Mouse (Mus musculus): ENCODE results near the gene Mtcl1. TPM values are rescaled to one million over a fixed set of nuclear protein-coding genes. Genes with fewer than 3 reads are reported as not detected.

Gene Mtcl1
- polyA plus RNA-seq, 1 experiment from 2014 or later = 0.75 TPM

DNA sequence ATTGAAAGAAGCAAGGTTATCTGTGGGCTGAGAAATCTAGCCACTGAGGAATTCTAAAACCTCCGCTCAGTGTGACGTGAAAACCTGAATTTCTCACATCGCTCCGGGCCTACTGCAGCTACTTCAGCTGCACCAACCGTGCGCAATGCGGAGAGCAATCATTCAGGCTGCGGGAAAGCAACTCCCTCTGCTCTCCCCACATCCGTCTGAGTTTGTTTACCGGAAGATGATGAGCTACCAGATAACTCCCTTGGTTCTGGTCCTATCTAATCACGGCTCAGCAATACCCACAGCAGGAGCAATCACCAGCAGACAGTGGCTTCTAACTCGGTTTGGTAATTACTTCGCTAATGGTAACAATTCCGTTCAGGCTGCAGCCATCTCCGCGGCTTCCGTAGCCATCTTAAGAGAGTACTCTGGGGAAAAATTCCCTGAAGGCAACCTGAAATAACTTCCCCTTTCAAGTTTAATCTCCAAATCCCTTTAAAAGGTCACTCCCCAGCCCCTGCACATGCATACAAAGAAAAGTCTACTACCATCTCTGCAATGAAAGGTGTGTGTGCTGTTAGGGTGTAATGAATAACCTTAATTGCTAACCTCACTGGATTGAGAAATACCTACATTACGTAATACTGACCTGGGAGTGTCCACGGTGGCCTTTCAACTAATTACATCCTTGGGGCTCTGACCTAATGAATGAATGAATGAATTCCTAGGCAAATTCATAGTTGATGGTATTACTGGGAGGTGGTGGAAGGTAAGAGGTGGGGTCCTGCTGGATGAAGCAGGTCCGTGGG, 96.5 kb downstream of the Mtcl1 start:
- H3K9me3 ChIP-seq (replicated peaks) = no peaks in the 10 kb centered on the region
- no peaks in the 10 kb centered on the region for H3K36me3 ChIP-seq
- H3K9ac ChIP-seq = no peak overlapping the region
- peak; percentile 42 for ATAC-seq
- H3K4me1 ChIP-seq = peaks cover 13% of the 10 kb centered on the region; the same call in 1 of the 2 replicates
- peak overlapping the region; percentile 30; the same call in 1 of the 2 replicates for H3K4me2 ChIP-seq
- peaks cover 9% of the 10 kb centered on the region; the same call in 1 of the 2 replicates for H3K27me3 ChIP-seq (replicated peaks)
- no peak overlapping the region for H3K27ac ChIP-seq
- 13% methylated on average over 20 of the region's 20 CpGs for WGBS (ENCODE audit: insufficient replicate concordance)
- H3K4me3 ChIP-seq = no peak overlapping the region

DNA sequence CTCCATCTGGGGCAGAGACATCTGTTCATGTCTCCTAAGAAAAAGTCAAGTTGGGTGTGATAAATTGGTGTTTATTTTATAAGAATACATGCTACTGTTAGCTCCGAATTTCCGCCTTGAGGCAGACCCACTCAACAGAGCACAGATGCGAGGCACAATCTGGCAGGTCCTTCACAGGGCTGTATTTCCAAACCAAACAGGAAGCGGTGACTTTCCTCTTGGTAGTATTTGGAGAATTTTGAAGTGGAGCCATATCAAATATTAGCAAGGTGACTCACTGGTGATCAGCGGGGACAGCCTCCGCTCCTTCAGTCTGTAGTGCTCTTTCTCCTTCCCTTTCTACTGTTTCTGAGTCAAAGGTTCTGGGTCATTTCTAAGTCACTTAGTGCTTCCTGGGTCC, 97.3 kb downstream of the Mtcl1 start:
- Histone ChIP-seq H3K9me3 (replicated peaks) (no peaks in the 10 kb centered on the region), H3K4me1 (peaks cover 11% of the 10 kb centered on the region; the same call in 1 of the 2 replicates), H3K36me3 (no peaks in the 10 kb centered on the region), H3K4me2 (no peak overlapping the region), H3K4me3 (no peak overlapping the region), H3K27me3 (replicated peaks) (peaks cover 9% of the 10 kb centered on the region; the same call in 1 of the 2 replicates), H3K9ac (no peak overlapping the region), H3K27ac (no peak overlapping the region)
- whole genome bisulfite sequencing (ENCODE audit: insufficient replicate concordance) = 60% methylated on average over 6 of the region's 6 CpGs
- ATAC-seq = no peak

GRCm38 (mm10) chr17:66350689-66351088, 98.9 kb downstream of the Mtcl1 start:
- no peak for ATAC-seq
- WGBS (ENCODE audit: insufficient replicate concordance) = 76% methylated on average over 11 of the region's 11 CpGs

GRCm38 (mm10) chr17:66350127-66350526, 99.4 kb downstream of the Mtcl1 start:
- H3K27ac ChIP-seq = no peak overlapping the region
- no peaks in the 10 kb centered on the region for H3K36me3 ChIP-seq
- H3K4me3 ChIP-seq = no peak overlapping the region
- no peak for ATAC-seq
- peaks cover 9% of the 10 kb centered on the region; the same call in 1 of the 2 replicates for H3K27me3 ChIP-seq (replicated peaks)
- no peak overlapping the region for H3K9ac ChIP-seq
- no peak overlapping the region for H3K4me2 ChIP-seq
- H3K9me3 ChIP-seq (replicated peaks) = no peaks in the 10 kb centered on the region
- WGBS (ENCODE audit: insufficient replicate concordance) = 80% methylated on average over 15 of the region's 15 CpGs
- H3K4me1 ChIP-seq = peaks cover 11% of the 10 kb centered on the region; the same call in 1 of the 2 replicates

More at GRCm38 (mm10) chr17:66350689-66351088, 98.9 kb downstream of the Mtcl1 start:
- Histone ChIP-seq H3K36me3 (no peaks in the 10 kb centered on the region), H3K4me3 (no peak overlapping the region), H3K27me3 (replicated peaks) (peaks cover 9% of the 10 kb centered on the region; the same call in 1 of the 2 replicates), H3K27ac (no peak overlapping the region), H3K9ac (no peak overlapping the region), H3K4me1 (peaks cover 11% of the 10 kb centered on the region; the same call in 1 of the 2 replicates), H3K4me2 (no peak overlapping the region), H3K9me3 (replicated peaks) (no peaks in the 10 kb centered on the region)

DNA sequence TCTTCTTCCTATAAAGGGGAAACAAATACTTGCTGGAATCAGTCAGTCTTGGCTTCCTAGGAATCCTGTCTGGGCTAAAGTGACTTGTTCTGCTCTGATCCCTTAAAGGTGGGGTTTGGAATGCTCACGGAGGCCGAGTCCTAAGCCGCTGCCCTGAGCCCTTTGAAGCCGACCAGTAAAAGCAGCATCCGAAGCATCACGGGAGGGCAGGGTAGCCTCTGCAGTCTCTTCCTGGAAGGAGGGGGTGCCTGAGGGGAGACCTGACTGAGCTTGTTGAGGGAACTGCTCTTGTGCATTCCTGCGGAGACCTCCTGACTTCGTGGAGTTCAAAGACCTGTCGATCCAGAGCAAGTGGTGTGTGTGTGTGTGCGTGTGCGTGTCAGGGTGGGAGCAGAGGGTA, 103.2 kb downstream of the Mtcl1 start:
- Histone ChIP-seq H3K36me3 (no peaks in the 10 kb centered on the region), H3K4me2 (no peak overlapping the region), H3K4me1 (no peaks in the 10 kb centered on the region), H3K9me3 (replicated peaks) (no peaks in the 10 kb centered on the region), H3K4me3 (no peak overlapping the region), H3K27ac (no peak overlapping the region), H3K27me3 (replicated peaks) (no peaks in the 10 kb centered on the region), H3K9ac (no peak overlapping the region)
- WGBS (ENCODE audit: insufficient replicate concordance) = 78% methylated on average over 11 of the region's 11 CpGs
- ATAC-seq = no peak

GRCm38 (mm10) chr17:66345680-66346079, 103.9 kb downstream of the Mtcl1 start:
- no peak overlapping the region for H3K9ac ChIP-seq
- H3K4me3 ChIP-seq = no peak overlapping the region
- H3K4me2 ChIP-seq = no peak overlapping the region
- H3K27ac ChIP-seq = no peak overlapping the region
- no peaks in the 10 kb centered on the region for H3K36me3 ChIP-seq
- WGBS (ENCODE audit: insufficient replicate concordance) = 77% methylated on average over 15 of the region's 15 CpGs
- no peaks in the 10 kb centered on the region for H3K9me3 ChIP-seq (replicated peaks)
- H3K4me1 ChIP-seq = no peaks in the 10 kb centered on the region
- ATAC-seq = no peak
- no peaks in the 10 kb centered on the region for H3K27me3 ChIP-seq (replicated peaks)

DNA sequence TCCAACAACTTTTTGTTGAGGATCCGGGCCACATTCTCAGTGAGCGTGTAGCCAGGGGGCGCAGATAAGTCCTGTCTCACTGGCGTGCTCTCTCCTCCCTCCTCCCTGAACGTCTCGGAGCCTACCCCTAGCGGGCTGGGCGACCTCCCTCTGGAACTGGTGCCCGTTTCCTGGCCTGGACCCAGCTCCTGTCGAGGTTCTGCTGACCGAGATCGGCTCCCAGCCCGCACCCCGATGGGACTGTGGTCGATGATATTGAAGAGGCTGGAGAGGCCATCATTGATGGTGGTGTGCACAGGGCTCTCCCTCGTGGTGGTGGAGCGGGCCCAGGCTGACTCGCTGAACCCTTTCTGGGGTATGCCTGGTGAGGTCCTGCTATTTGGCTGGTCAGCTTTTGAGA, 106.6 kb downstream of the Mtcl1 start:
- Histone ChIP-seq H3K4me1 (no peaks in the 10 kb centered on the region), H3K9ac (no peak overlapping the region), H3K9me3 (replicated peaks) (no peaks in the 10 kb centered on the region), H3K27me3 (replicated peaks) (no peaks in the 10 kb centered on the region), H3K36me3 (no peaks in the 10 kb centered on the region), H3K4me3 (no peak overlapping the region), H3K4me2 (no peak overlapping the region), H3K27ac (no peak overlapping the region)
- no peak for ATAC-seq
- 87% methylated on average over 18 of the region's 18 CpGs for WGBS (ENCODE audit: insufficient replicate concordance)

DNA sequence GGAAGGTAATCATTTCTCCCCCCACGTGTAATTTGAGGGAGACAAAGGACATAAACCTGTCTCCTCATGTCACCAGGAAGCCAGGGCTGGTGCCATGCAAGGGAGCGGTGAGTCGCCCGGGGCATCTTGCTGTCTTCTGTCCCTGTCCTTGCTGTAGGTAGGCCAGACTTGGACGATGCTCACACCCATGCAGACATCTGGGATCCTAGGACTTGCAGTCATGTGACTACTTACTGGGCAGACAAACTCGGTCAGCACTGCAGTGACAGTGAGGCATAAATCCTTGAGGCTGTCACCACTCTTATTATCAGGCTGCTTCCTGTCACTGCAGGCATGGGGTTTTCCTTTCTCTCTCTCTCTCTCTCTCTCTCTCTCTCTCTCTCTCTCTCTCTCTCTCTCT, 107.9 kb downstream of the Mtcl1 start:
- WGBS (ENCODE audit: insufficient replicate concordance) = 68% methylated on average over 6 of the region's 6 CpGs
- no peak overlapping the region for H3K4me3 ChIP-seq
- no peak overlapping the region for H3K4me2 ChIP-seq
- H3K9ac ChIP-seq = no peak overlapping the region
- H3K36me3 ChIP-seq = no peaks in the 10 kb centered on the region
- no peak overlapping the region for H3K27ac ChIP-seq
- no peaks in the 10 kb centered on the region for H3K4me1 ChIP-seq
- no peak for ATAC-seq
- H3K27me3 ChIP-seq (replicated peaks) = no peaks in the 10 kb centered on the region
- H3K9me3 ChIP-seq (replicated peaks) = no peaks in the 10 kb centered on the region

- no peak overlapping the region for H3K4me3 ChIP-seq
- ATAC-seq = no peak
- H3K9me3 ChIP-seq (replicated peaks) = no peaks in the 10 kb centered on the region
- no peaks in the 10 kb centered on the region for H3K4me1 ChIP-seq
- no peak overlapping the region for H3K27ac ChIP-seq
- no peak overlapping the region for H3K9ac ChIP-seq
- no peaks in the 10 kb centered on the region for H3K27me3 ChIP-seq (replicated peaks)
- H3K36me3 ChIP-seq = no peaks in the 10 kb centered on the region
- WGBS (ENCODE audit: insufficient replicate concordance) = 53% methylated on average over 12 of the region's 12 CpGs
- no peak overlapping the region for H3K4me2 ChIP-seq
These were observed 108.8 kb downstream of the Mtcl1 start for GRCm38 (mm10) chr17:66340798-66341197.

- Histone ChIP-seq H3K9ac (no peak overlapping the region), H3K4me1 (no peaks in the 10 kb centered on the region), H3K9me3 (replicated peaks) (no peaks in the 10 kb centered on the region), H3K27ac (no peak overlapping the region), H3K4me3 (no peak overlapping the region), H3K27me3 (replicated peaks) (no peaks in the 10 kb centered on the region), H3K36me3 (no peaks in the 10 kb centered on the region), H3K4me2 (no peak overlapping the region)
- no peak for ATAC-seq
- WGBS (ENCODE audit: insufficient replicate concordance) = 81% methylated on average over 13 of the region's 13 CpGs
These were observed 111.6 kb downstream of the Mtcl1 start for GRCm38 (mm10) chr17:66337929-66338328.

DNA sequence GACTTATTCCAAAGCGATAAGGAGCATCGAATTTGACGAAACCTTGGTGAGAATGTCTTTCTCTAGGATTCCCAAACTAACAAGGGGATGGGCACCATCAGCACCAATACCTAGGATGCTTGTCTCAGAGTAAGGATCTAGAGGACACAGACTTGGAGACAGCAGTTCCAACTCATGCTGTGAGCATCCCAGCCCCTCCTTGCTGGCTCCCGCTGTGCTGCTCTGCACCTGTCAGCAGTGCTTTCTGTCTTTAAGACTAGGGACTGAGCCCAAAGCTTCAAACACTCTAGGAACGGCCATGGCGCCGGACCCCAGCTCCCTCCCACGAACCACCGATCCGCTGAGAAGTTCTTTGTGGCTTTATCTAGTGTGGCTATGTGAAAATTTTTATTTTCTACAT, 114.0 kb downstream of the Mtcl1 start:
- no peaks in the 10 kb centered on the region for H3K9me3 ChIP-seq (replicated peaks)
- ATAC-seq = no peak
- no peaks in the 10 kb centered on the region for H3K4me1 ChIP-seq
- H3K4me2 ChIP-seq = no peak overlapping the region
- WGBS (ENCODE audit: insufficient replicate concordance) = 82% methylated on average over 10 of the region's 10 CpGs
- H3K9ac ChIP-seq = no peak overlapping the region
- H3K27ac ChIP-seq = no peak overlapping the region
- no peak overlapping the region for H3K4me3 ChIP-seq
- H3K27me3 ChIP-seq (replicated peaks) = no peaks in the 10 kb centered on the region
- no peaks in the 10 kb centered on the region for H3K36me3 ChIP-seq

DNA sequence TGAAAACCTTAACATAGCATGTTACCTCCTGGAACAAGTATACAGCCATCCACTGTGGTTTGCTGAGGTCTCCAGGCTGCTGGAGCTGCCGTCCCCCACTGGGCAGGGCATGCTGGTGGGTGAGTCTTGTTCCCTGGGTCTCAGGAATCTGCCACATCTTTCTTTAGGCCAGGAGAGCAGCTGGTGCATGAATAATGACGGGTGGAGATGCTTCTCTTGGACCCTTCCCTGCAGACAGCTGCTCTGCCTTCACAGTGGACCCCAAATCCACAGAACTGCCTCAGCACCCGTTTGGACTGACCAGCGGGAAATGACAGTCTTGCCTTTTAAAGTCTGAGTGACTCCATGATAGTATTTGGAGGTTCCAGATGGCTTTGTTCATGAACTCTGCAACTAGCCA, 114.7 kb downstream of the Mtcl1 start:
- Histone ChIP-seq H3K27ac (no peak overlapping the region), H3K9ac (no peak overlapping the region), H3K9me3 (replicated peaks) (no peaks in the 10 kb centered on the region), H3K4me3 (no peak overlapping the region), H3K4me1 (no peaks in the 10 kb centered on the region), H3K4me2 (no peak overlapping the region), H3K36me3 (no peaks in the 10 kb centered on the region), H3K27me3 (replicated peaks) (no peaks in the 10 kb centered on the region)
- WGBS (ENCODE audit: insufficient replicate concordance) = 53% methylated on average over 4 of the region's 4 CpGs
- ATAC-seq = no peak

Measured in liver, embryonic 12.5 days (tissue).